ENCODE assay signal across 28 mouse cellular contexts in the genomic region with DNA sequence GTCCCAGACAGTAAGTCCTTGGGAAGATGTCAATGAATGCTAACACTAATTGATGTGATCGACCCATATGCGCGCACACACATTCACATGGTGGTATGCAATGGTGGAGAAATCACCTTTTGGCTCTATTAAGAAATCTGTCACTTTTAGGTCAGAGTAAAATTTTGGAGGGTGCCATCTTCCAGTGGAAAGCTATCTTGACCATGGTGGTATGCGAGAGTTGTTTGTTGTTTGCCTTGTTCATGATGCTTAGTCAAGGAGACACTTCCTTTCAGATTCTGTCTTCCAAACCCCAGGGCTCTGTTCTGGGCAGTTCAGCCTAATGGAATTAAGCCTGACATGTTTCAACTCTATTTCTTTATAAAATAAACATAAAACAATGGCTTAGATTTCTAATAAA.
A peak's percentile ranks its signal among the peaks of the same experiment; 100 is the strongest.
DNase-seq lines count a peak whose midpoint lies in the region; ATAC-seq and TF ChIP-seq lines count a peak whose summit lies in the region.
"Had no signal": no experiment of that assay in that cellular context is flagged by ENCODE, and none has a peak within 500 bp of the region (broad histone marks: within the 10 kb centered on the region; RNA-seq: fewer than 3 reads in every experiment).

No protein-coding gene starts in this region.

- TF ChIP-seq CTCF in hindbrain, postnatal 0 days (IDR thresholded peaks at IDR 0.05; ENCODE audit: low read depth) = no peak
- no peak for TF ChIP-seq CTCF in brain, embryonic 14.5 days (IDR thresholded peaks at IDR 0.05; ENCODE audit: borderline replicate concordance, extremely low read depth, insufficient read depth, insufficient read length)

- no peak overlapping the region for H3K4me3 ChIP-seq in hindbrain, embryonic 10.5 days
- H3K4me3 ChIP-seq in hindbrain, postnatal 0 days (ENCODE audit: low read length) = no peak overlapping the region
- H3K4me3 ChIP-seq in forebrain, embryonic 16.5 days (replicated peaks; ENCODE audit: low read length) = no peak overlapping the region
- no peak overlapping the region for H3K4me3 ChIP-seq in midbrain, embryonic 12.5 days
- H3K4me3 ChIP-seq: erythroblast, embryonic 14.5 days; heart, adult 2 months; heart, embryonic 15.5 days; limb, embryonic 13.5 days; liver, embryonic 13.5 days; lung, embryonic 15.5 days; neural tube, embryonic 12.5 days; stomach, embryonic 15.5 days had no signal

- no peak overlapping the region for H3K9ac ChIP-seq in hindbrain, postnatal 0 days (replicated peaks; ENCODE audit: low read length)
- no peak overlapping the region for H3K9ac ChIP-seq in forebrain, embryonic 16.5 days (replicated peaks; ENCODE audit: low read depth, low read length)
- H3K9ac ChIP-seq in midbrain, embryonic 12.5 days (replicated peaks) = no peak overlapping the region
- H3K9ac ChIP-seq: heart, embryonic 15.5 days; limb, embryonic 13.5 days; liver, embryonic 13.5 days; lung, embryonic 15.5 days; neural tube, embryonic 12.5 days; stomach, embryonic 15.5 days had no signal

- no peaks in the 10 kb centered on the region for H3K27me3 ChIP-seq in hindbrain, embryonic 10.5 days (ENCODE audit: insufficient read depth, poor library complexity, severe bottlenecking)
- H3K27me3 ChIP-seq in hindbrain, postnatal 0 days (ENCODE audit: insufficient read depth, low read length) = no peaks in the 10 kb centered on the region
- H3K27me3 ChIP-seq in forebrain, embryonic 16.5 days (replicated peaks; ENCODE audit: control insufficient read depth, insufficient read depth, low read length) = no peaks in the 10 kb centered on the region
- no peaks in the 10 kb centered on the region for H3K27me3 ChIP-seq in midbrain, embryonic 12.5 days
- H3K27me3 ChIP-seq: heart, embryonic 15.5 days; limb, embryonic 13.5 days; liver, embryonic 13.5 days; lung, embryonic 15.5 days; neural tube, embryonic 12.5 days; stomach, embryonic 15.5 days had no signal

- no peak for ATAC-seq in hindbrain, postnatal 0 days
- no peak for ATAC-seq in forebrain, embryonic 16.5 days
- peak; percentile 28; the same call in 1 of the 2 replicates for ATAC-seq in midbrain, embryonic 12.5 days (ENCODE audit: low FRiP score, low read depth)
- ATAC-seq: activated CD4-positive, CD25-positive, alpha-beta regulatory T cell, adult 4 months; CD4-positive, CD25-positive, alpha-beta regulatory T cell, adult 4 months; intestine, embryonic 16.5 days had no signal

- 86% methylated on average over 4 of the region's 4 CpGs for WGBS in hindbrain, embryonic 10.5 days
- WGBS in hindbrain, postnatal 0 days = 73% methylated on average over 4 of the region's 4 CpGs
- 53% methylated on average over 4 of the region's 4 CpGs for WGBS in forebrain, embryonic 16.5 days
- WGBS in midbrain, embryonic 12.5 days = 62% methylated on average over 4 of the region's 4 CpGs

- no peak overlapping the region for H3K4me2 ChIP-seq in hindbrain, postnatal 0 days (ENCODE audit: low read depth, low read length)
- H3K4me2 ChIP-seq in forebrain, embryonic 16.5 days (ENCODE audit: low read length) = no peak overlapping the region
- H3K4me2 ChIP-seq in midbrain, embryonic 12.5 days (replicated peaks) = peak overlapping the region; percentile 16; the same call in 1 of the 2 replicates
- H3K4me2 ChIP-seq: heart, embryonic 15.5 days; limb, embryonic 13.5 days; liver, embryonic 13.5 days; lung, embryonic 15.5 days; stomach, embryonic 15.5 days had no signal

- no peaks in the 10 kb centered on the region for H3K9me3 ChIP-seq in hindbrain, embryonic 10.5 days
- no peaks in the 10 kb centered on the region for H3K9me3 ChIP-seq in hindbrain, postnatal 0 days (ENCODE audit: low read length)
- H3K9me3 ChIP-seq in forebrain, embryonic 16.5 days (ENCODE audit: control insufficient read depth, low read length) = no peaks in the 10 kb centered on the region
- no peaks in the 10 kb centered on the region for H3K9me3 ChIP-seq in midbrain, embryonic 12.5 days
- H3K9me3 ChIP-seq: heart, embryonic 15.5 days; limb, embryonic 13.5 days; liver, embryonic 13.5 days; lung, embryonic 15.5 days; neural tube, embryonic 12.5 days; stomach, embryonic 15.5 days had no signal

- H3K4me1 ChIP-seq in hindbrain, embryonic 10.5 days (replicated peaks) = peaks cover 44% of the 10 kb centered on the region
- H3K4me1 ChIP-seq in hindbrain, postnatal 0 days (ENCODE audit: insufficient read depth, low read length) = 0 out of 2 replicates have a peak, but pooled peaks cover 3% of the 10 kb centered on the region
- H3K4me1 ChIP-seq in forebrain, embryonic 16.5 days (replicated peaks; ENCODE audit: control insufficient read depth, insufficient read depth, low read length) = peaks cover 17% of the 10 kb centered on the region
- peaks cover 47% of the 10 kb centered on the region for H3K4me1 ChIP-seq in midbrain, embryonic 12.5 days
- H3K4me1 ChIP-seq: heart, embryonic 15.5 days; limb, embryonic 13.5 days; liver, embryonic 13.5 days; lung, embryonic 15.5 days; stomach, embryonic 15.5 days had no signal

- H3K27ac ChIP-seq in hindbrain, embryonic 10.5 days = peak overlapping the region; percentile 79
- H3K27ac ChIP-seq in hindbrain, postnatal 0 days = no peak overlapping the region
- peak overlapping the region; percentile 70 for H3K27ac ChIP-seq in forebrain, embryonic 16.5 days (ENCODE audit: low read length)
- peak overlapping the region; percentile 90 for H3K27ac ChIP-seq in midbrain, embryonic 12.5 days (replicated peaks)
- H3K27ac ChIP-seq: heart, adult 2 months; heart, embryonic 15.5 days; limb, embryonic 13.5 days; liver, embryonic 13.5 days; lung, embryonic 15.5 days; neural tube, embryonic 12.5 days; stomach, embryonic 15.5 days had no signal

- H3K36me3 ChIP-seq in hindbrain, embryonic 10.5 days = no peaks in the 10 kb centered on the region
- H3K36me3 ChIP-seq in hindbrain, postnatal 0 days (ENCODE audit: insufficient read depth, low read length) = no peaks in the 10 kb centered on the region
- no peaks in the 10 kb centered on the region for H3K36me3 ChIP-seq in forebrain, embryonic 16.5 days (ENCODE audit: control insufficient read depth, insufficient read depth)
- no peaks in the 10 kb centered on the region for H3K36me3 ChIP-seq in midbrain, embryonic 12.5 days
- H3K36me3 ChIP-seq: heart, embryonic 15.5 days; limb, embryonic 13.5 days; liver, embryonic 13.5 days; lung, embryonic 15.5 days; neural tube, embryonic 12.5 days; stomach, embryonic 15.5 days had no signal

- TF ChIP-seq POLR2A in brain, embryonic 14.5 days (IDR thresholded peaks at IDR 0.05; ENCODE audit: borderline replicate concordance, extremely low read depth, insufficient read depth, insufficient read length, poor library complexity, severe bottlenecking) = no peak

- no peak for DNase-seq in hindbrain, embryonic 10.5 days (ENCODE audit: low spot score)
- no peak for DNase-seq in hindbrain, postnatal 0 days (ENCODE audit: low spot score)
- DNase-seq in brain, embryonic 14.5 days (ENCODE audit: low read depth) = peak; percentile 53
- DNase-seq in frontal cortex, postnatal 10 days (ENCODE audit: low spot score in 2 of 2) = no peak
- DNase-seq in layer of hippocampus, adult 9-10 months (ENCODE audit: low spot score) = no peak
- no peak for DNase-seq in left cerebral cortex, adult 9 months (ENCODE audit: low spot score in 2 of 2)
- DNase-seq: adrenal gland, postnatal 10 days; cerebellum, adult 11-12 months; cerebellum, postnatal 25 days; gastrocnemius, postnatal 14 days; heart, adult 2 months; heart, postnatal 4 days; kidney, postnatal 36 days; liver, embryonic 13.5 days; lung, postnatal 4 days; right cerebral cortex, postnatal 25 days; thymus, adult 18-20 months had no signal
